Mouse (Mus musculus) mouse embryonic stem cell (cell line): ENCODE measurements at regions not wholly inside any gene's neighbourhood (a gene's known extent, or its start where the extent isn't known, plus 50 kb on each side); places are given as distances from the start of the nearest gene placed in this dataset.

Experiments used
- in situ Hi-C, 2 experiments: fragments of 300-500 bp; cut with MboI; formaldehyde crosslinking; loops; 1 replicate in 1 of 2; 3 replicates in 1 of 2; pipeline ENCODE4 v1.14.3; 2019 to 2020; ENCODE audit warnings: low sequenced_read_pairs in 2 of 2, low pct_unique_long_range_greater_than_20kb in 1 of 2, mixed read lengths in 1 of 2; ENCODE audit not compliant: unreplicated experiment in 1 of 2

GRCm38 (mm10) chr7:113056421-113056820, 102.7 kb downstream of the Rassf10 start:
- in situ Hi-C loops, result no loop called here

- in situ Hi-C loops, result no loop called here
These were observed 105.6 kb downstream of the Rassf10 start for GRCm38 (mm10) chr7:113059211-113059966.

GRCm38 (mm10) chr7:113059967-113060284, 106.2 kb downstream of the Rassf10 start:
- in situ Hi-C loops, result no loop called here

- in situ Hi-C loops, result no loop called here
These were observed 107.2 kb downstream of the Rassf10 start for GRCm38 (mm10) chr7:113060991-113061390.

- in situ Hi-C loops, result no loop called here
These were observed 112.8 kb downstream of the Rassf10 start for GRCm38 (mm10) chr7:113066536-113066935.

GRCm38 (mm10) chr7:113068296-113068695, 114.5 kb downstream of the Rassf10 start:
- in situ Hi-C loops, result no loop called here

GRCm38 (mm10) chr7:113069336-113069924, 115.7 kb downstream of the Rassf10 start:
- in situ Hi-C loops, result no loop called here

GRCm38 (mm10) chr7:113071418-113071817, 117.7 kb downstream of the Rassf10 start:
- in situ Hi-C loops, result no loop called here

GRCm38 (mm10) chr7:113073781-113074180, 120.0 kb downstream of the Rassf10 start:
- in situ Hi-C loops, result no loop called here

- in situ Hi-C loops, result no loop called here
These were observed 121.6 kb downstream of the Rassf10 start for GRCm38 (mm10) chr7:113075371-113075770.

- in situ Hi-C loops, result no loop called here
These were observed 122.5 kb downstream of the Rassf10 start for GRCm38 (mm10) chr7:113076243-113076642.

- in situ Hi-C loops, result no loop called here
These were observed 126.1 kb upstream of the Arntl start for GRCm38 (mm10) chr7:113081120-113081519.

- in situ Hi-C loops, result no loop called here
These were observed 122.2 kb upstream of the Arntl start for GRCm38 (mm10) chr7:113084930-113085625.

GRCm38 (mm10) chr7:113086158-113086557, 121.1 kb upstream of the Arntl start:
- in situ Hi-C loops, result no loop called here

- in situ Hi-C loops, result no loop called here
These were observed 119.6 kb upstream of the Arntl start for GRCm38 (mm10) chr7:113087646-113088045.

GRCm38 (mm10) chr7:113089044-113089443, 118.2 kb upstream of the Arntl start:
- in situ Hi-C loops, result no loop called here

GRCm38 (mm10) chr7:113093931-113094330, 113.3 kb upstream of the Arntl start:
- in situ Hi-C loops, result no loop called here

GRCm38 (mm10) chr7:113095092-113095491, 112.2 kb upstream of the Arntl start:
- in situ Hi-C loops, result no loop called here

- in situ Hi-C loops, result no loop called here
These were observed 103.0 kb upstream of the Arntl start for GRCm38 (mm10) chr7:113104265-113104664.

- in situ Hi-C loops, result no loop called here
These were observed 101.9 kb upstream of the Arntl start for GRCm38 (mm10) chr7:113105359-113105758.
